Mouse (Mus musculus): ENCODE data around the gene Cyp2d40. TPM values are rescaled to one million over a fixed set of nuclear protein-coding genes. Genes with fewer than 3 reads are reported as not detected.

Cyp2d40 gene
- not detected in 2 replicates for polyA plus RNA-seq (2012; ENCODE audit: low replicate concordance)

GRCm38 (mm10) chr15:82763631-82764420 lies at the start of gene Cyp2d40:
Gene Cyp2d40 (minus strand): TSS chr15:82764183.

GRCm38 (mm10) chr15:82794277-82794676 lies 30.3 kb upstream of the Cyp2d40 start, which contains the start of gene Cyp2d26:
Gene Cyp2d26 (minus strand): TSS chr15:82794294.

Other genes starting within 250 kb of the Cyp2d40 start
- gene Cyp2d12, start 209.1 kb downstream of the Cyp2d40 start, polyA plus RNA-seq (2012; ENCODE audit: low replicate concordance): not detected in 2 replicates
- not detected in 2 replicates for gene Cyp2d34, start 143.2 kb downstream of the Cyp2d40 start, polyA plus RNA-seq (2012; ENCODE audit: low replicate concordance)
- 0.13 TPM in 1 of 2 replicates, not detected in the other for gene Cyp2d26, start 30.1 kb upstream of the Cyp2d40 start, polyA plus RNA-seq (2012; ENCODE audit: low replicate concordance)
- gene Tcf20, start 223.7 kb upstream of the Cyp2d40 start, polyA plus RNA-seq (2012; ENCODE audit: low replicate concordance): 28.1 and 42.2 TPM in 2 replicates

Measured in hematopoietic multipotent progenitor cell, adult 10-12 weeks (in vitro differentiated cells).